In the genomic region with DNA sequence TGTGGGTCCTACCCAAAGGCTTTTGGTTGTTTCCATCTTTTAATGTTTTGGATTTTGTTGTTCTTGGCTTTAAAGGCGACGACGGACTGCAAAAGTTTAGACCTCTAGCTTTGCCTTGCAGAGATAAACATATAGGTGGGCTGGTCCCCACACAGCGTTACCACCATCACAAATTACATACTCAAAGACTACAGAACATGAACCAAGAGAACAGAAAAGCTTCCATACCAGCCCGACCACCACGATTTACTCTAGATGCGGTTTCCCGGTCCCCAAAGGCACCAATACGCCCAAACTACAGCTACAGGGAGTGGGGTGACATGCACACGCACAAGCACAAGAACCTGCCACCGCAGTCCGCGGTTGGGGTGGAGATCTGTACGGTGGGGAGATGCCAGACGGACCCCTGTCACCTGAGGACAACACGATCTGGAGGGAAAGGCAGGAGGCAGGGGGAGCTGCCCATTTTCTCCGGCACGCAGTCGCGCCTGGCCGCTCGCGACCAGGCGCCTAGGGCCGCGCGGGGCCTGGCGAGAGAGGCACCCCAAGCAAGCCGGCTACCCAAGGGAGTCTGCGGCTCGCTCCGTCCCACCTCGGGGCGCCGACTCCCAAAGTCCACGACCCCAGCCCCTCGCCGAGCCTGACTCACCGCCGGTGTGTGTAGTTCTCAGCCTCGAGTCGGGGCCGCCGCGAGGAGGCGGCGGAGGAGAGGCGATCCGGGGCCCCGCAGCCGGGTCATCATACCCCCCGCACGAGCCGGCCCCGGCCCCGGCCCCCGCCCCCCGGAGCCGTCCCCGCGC, we compare ENCODE assay signal across 8 mouse cellular contexts. TPM values are rescaled to one million over a fixed set of nuclear protein-coding genes. Genes with fewer than 3 reads are reported as not detected.
A peak's percentile ranks its signal among the peaks of the same experiment; 100 is the strongest.
DNase-seq lines count a peak whose midpoint lies in the region; ATAC-seq and TF ChIP-seq lines count a peak whose summit lies in the region.

No protein-coding gene starts in this region.

- DNase-seq in heart, adult 11 months = peak; percentile 94
- DNase-seq in heart, adult 8-10 months (ENCODE audit: low spot score) = no peak
- peak; percentile 67 for DNase-seq in CD4-positive helper T cell, adult 2 months (ENCODE audit: low read depth, low spot score)

- no peaks in the 10 kb centered on the region for H3K9me3 ChIP-seq in forebrain, embryonic 15.5 days
- H3K9me3 ChIP-seq in intestine, postnatal 0 days (ENCODE audit: control insufficient read depth) = no peaks in the 10 kb centered on the region
- H3K9me3 ChIP-seq in stomach, embryonic 16.5 days (replicated peaks; ENCODE audit: control insufficient read depth, low read length) = no peaks in the 10 kb centered on the region

- H3K4me2 ChIP-seq in forebrain, embryonic 15.5 days (replicated peaks) = peak overlapping the region; percentile 65
- peak overlapping the region; percentile 76 for H3K4me2 ChIP-seq in intestine, postnatal 0 days (replicated peaks; ENCODE audit: low read depth)
- peak overlapping the region; percentile 89 for H3K4me2 ChIP-seq in stomach, embryonic 16.5 days (ENCODE audit: low read depth, low read length)

- H3K27me3 ChIP-seq in forebrain, embryonic 15.5 days = no peaks in the 10 kb centered on the region
- no peaks in the 10 kb centered on the region for H3K27me3 ChIP-seq in intestine, postnatal 0 days (replicated peaks; ENCODE audit: control insufficient read depth, insufficient read depth, low read length)
- H3K27me3 ChIP-seq in stomach, embryonic 16.5 days (ENCODE audit: control insufficient read depth, insufficient read depth, low read length) = no peaks in the 10 kb centered on the region

- peak; percentile 81 for ATAC-seq in forebrain, embryonic 15.5 days (replicated peaks)
- peak; percentile 66 for ATAC-seq in intestine, postnatal 0 days
- ATAC-seq in megakaryocyte progenitor cell, adult 5-6 weeks (replicated peaks; ENCODE audit: poor library complexity) = peak; percentile 11; the same call in 1 of the 2 replicates
- peak; percentile 81 for ATAC-seq in stomach, embryonic 16.5 days (ENCODE audit: insufficient read depth, low FRiP score)

- H3K9ac ChIP-seq in forebrain, embryonic 15.5 days (replicated peaks) = peak overlapping the region; percentile 95
- peak overlapping the region; percentile 87 for H3K9ac ChIP-seq in intestine, postnatal 0 days (ENCODE audit: low read depth, low read length)
- peak overlapping the region; percentile 85 for H3K9ac ChIP-seq in stomach, embryonic 16.5 days (ENCODE audit: low read length)

- H3K36me3 ChIP-seq in forebrain, embryonic 15.5 days = no peaks in the 10 kb centered on the region
- no peaks in the 10 kb centered on the region for H3K36me3 ChIP-seq in intestine, postnatal 0 days (ENCODE audit: control insufficient read depth, insufficient read depth)
- H3K36me3 ChIP-seq in stomach, embryonic 16.5 days (ENCODE audit: control insufficient read depth, insufficient read depth, low read length) = no peaks in the 10 kb centered on the region

- TF ChIP-seq CTCF in intestine, postnatal 0 days (IDR thresholded peaks at IDR 0.05; ENCODE audit: low read depth) = 0 out of 2 replicates have a peak, but pooled peaks have one; percentile 23

- H3K4me3 ChIP-seq in brown adipose tissue, adult 24 weeks (ENCODE audit: insufficient read depth, low read depth, low read length) = peak overlapping the region; percentile 83
- peak overlapping the region; percentile 100 for H3K4me3 ChIP-seq in forebrain, embryonic 15.5 days
- H3K4me3 ChIP-seq in intestine, postnatal 0 days (ENCODE audit: low read depth, low read length) = peak overlapping the region; percentile 82
- peak overlapping the region; percentile 95 for H3K4me3 ChIP-seq in stomach, embryonic 16.5 days (replicated peaks; ENCODE audit: low read length)

- H3K27ac ChIP-seq in brown adipose tissue, adult 24 weeks (replicated peaks; ENCODE audit: low read depth, low read length) = peak overlapping the region; percentile 78
- peak overlapping the region; percentile 91 for H3K27ac ChIP-seq in forebrain, embryonic 15.5 days (replicated peaks)
- peak overlapping the region; percentile 86 for H3K27ac ChIP-seq in intestine, postnatal 0 days (ENCODE audit: low read depth, low read length)
- peak overlapping the region; percentile 75 for H3K27ac ChIP-seq in stomach, embryonic 16.5 days (ENCODE audit: low read length)

- peaks cover 26% of the 10 kb centered on the region for H3K4me1 ChIP-seq in brown adipose tissue, adult 24 weeks (ENCODE audit: control insufficient read depth, insufficient read depth, insufficient read length, low read length)
- peaks cover 30% of the 10 kb centered on the region for H3K4me1 ChIP-seq in forebrain, embryonic 15.5 days
- H3K4me1 ChIP-seq in intestine, postnatal 0 days (replicated peaks; ENCODE audit: control insufficient read depth, insufficient read depth, low read length) = peaks cover 4% of the 10 kb centered on the region
- H3K4me1 ChIP-seq in stomach, embryonic 16.5 days (ENCODE audit: control insufficient read depth, insufficient read depth, low read length) = peaks cover 14% of the 10 kb centered on the region

- under 1% methylated on average over 47 of the region's 61 CpGs for WGBS in forebrain, embryonic 15.5 days
- WGBS in intestine, postnatal 0 days = under 1% methylated on average over 40 of the region's 61 CpGs
- WGBS in stomach, embryonic 16.5 days = under 1% methylated on average over 51 of the region's 61 CpGs

RNA-seq across cellular contexts. Expression of gene Hipk1, which starts 0.8 kb away (rescaled TPM):
- total RNA-seq in heart, adult 8-10 months (2022) = 100 to 1,000 TPM in 1 of 4 experiments, 10 to 100 TPM in 3; 83.0 to 105 (median 93.9) TPM
- 48.2 and 54.0 TPM in 2 replicates for polyA plus RNA-seq in brown adipose tissue, adult 24 weeks (2012; ENCODE audit: insufficient read depth, insufficient read length, missing spikeins)
- 13.0 and 13.5 TPM in 2 replicates for polyA plus RNA-seq in forebrain, embryonic 15.5 days (2015; fragmentation: Nextera tagmentation; extraction: Ambion mirVana)
- polyA plus RNA-seq in intestine, postnatal 0 days (2015; fragmentation: Nextera tagmentation; extraction: Ambion mirVana) = 6.6 and 7.1 TPM in 2 replicates
- 141 and 146 TPM in 2 replicates for total RNA-seq in megakaryocyte progenitor cell, adult 5-6 weeks (2015)
- total RNA-seq in megakaryocyte progenitor cell, adult 5-6 weeks (2017) = 68.5 and 76.9 TPM in 2 replicates
- 10.9 and 11.3 TPM in 2 replicates for polyA plus RNA-seq in stomach, embryonic 16.5 days (2015; fragmentation: Nextera tagmentation; extraction: Ambion mirVana)

RNA-seq across cellular contexts. Expression of gene Dclre1b, which starts 18.7 kb away (rescaled TPM):
- total RNA-seq in heart, adult 8-10 months (2022) = 1 to 10 TPM; 5.3 to 9.6 (median 7.2) TPM
- polyA plus RNA-seq in brown adipose tissue, adult 24 weeks (2012; ENCODE audit: insufficient read depth, insufficient read length, missing spikeins) = 6.9 and 8.4 TPM in 2 replicates
- 24.2 and 26.8 TPM in 2 replicates for polyA plus RNA-seq in forebrain, embryonic 15.5 days (2015; fragmentation: Nextera tagmentation; extraction: Ambion mirVana)
- 10.2 and 13.3 TPM in 2 replicates for polyA plus RNA-seq in intestine, postnatal 0 days (2015; fragmentation: Nextera tagmentation; extraction: Ambion mirVana)
- total RNA-seq in megakaryocyte progenitor cell, adult 5-6 weeks (2015) = 21.4 and 23.9 TPM in 2 replicates
- total RNA-seq in megakaryocyte progenitor cell, adult 5-6 weeks (2017) = 15.4 and 18.5 TPM in 2 replicates
- polyA plus RNA-seq in stomach, embryonic 16.5 days (2015; fragmentation: Nextera tagmentation; extraction: Ambion mirVana) = 17.6 and 20.0 TPM in 2 replicates

RNA-seq across cellular contexts. Expression of gene Ap4b1, which starts 18.8 kb away (rescaled TPM):
- total RNA-seq in heart, adult 8-10 months (2022) = 10 to 100 TPM; 14.0 to 16.6 (median 15.9) TPM
- polyA plus RNA-seq in brown adipose tissue, adult 24 weeks (2012; ENCODE audit: insufficient read depth, insufficient read length, missing spikeins) = 8.6 and 10.6 TPM in 2 replicates
- polyA plus RNA-seq in forebrain, embryonic 15.5 days (2015; fragmentation: Nextera tagmentation; extraction: Ambion mirVana) = 21.4 and 23.5 TPM in 2 replicates
- polyA plus RNA-seq in intestine, postnatal 0 days (2015; fragmentation: Nextera tagmentation; extraction: Ambion mirVana) = 12.6 and 12.9 TPM in 2 replicates
- 17.5 and 18.1 TPM in 2 replicates for total RNA-seq in megakaryocyte progenitor cell, adult 5-6 weeks (2015)
- total RNA-seq in megakaryocyte progenitor cell, adult 5-6 weeks (2017) = 17.9 and 20.7 TPM in 2 replicates
- polyA plus RNA-seq in stomach, embryonic 16.5 days (2015; fragmentation: Nextera tagmentation; extraction: Ambion mirVana) = 20.1 and 22.0 TPM in 2 replicates

RNA-seq across cellular contexts. Expression of gene Gm43064, which starts 18.8 kb away (rescaled TPM):
- total RNA-seq in heart, adult 8-10 months (2022) = not detected
- not detected in 2 replicates for polyA plus RNA-seq in brown adipose tissue, adult 24 weeks (2012; ENCODE audit: insufficient read depth, insufficient read length, missing spikeins)
- 0.37 TPM in 1 of 2 replicates, not detected in the other for polyA plus RNA-seq in forebrain, embryonic 15.5 days (2015; fragmentation: Nextera tagmentation; extraction: Ambion mirVana)
- polyA plus RNA-seq in intestine, postnatal 0 days (2015; fragmentation: Nextera tagmentation; extraction: Ambion mirVana) = 0.18 TPM in 1 of 2 replicates, not detected in the other
- 0.64 TPM in 1 of 2 replicates, not detected in the other for total RNA-seq in megakaryocyte progenitor cell, adult 5-6 weeks (2015)
- not detected in 2 replicates for total RNA-seq in megakaryocyte progenitor cell, adult 5-6 weeks (2017)
- polyA plus RNA-seq in stomach, embryonic 16.5 days (2015; fragmentation: Nextera tagmentation; extraction: Ambion mirVana) = 1.1 TPM in 1 of 2 replicates, not detected in the other

RNA-seq across cellular contexts. Expression of gene Bcl2l15, which starts 41.9 kb away (rescaled TPM):
- total RNA-seq in heart, adult 8-10 months (2022) = not detected
- not detected in 2 replicates for polyA plus RNA-seq in brown adipose tissue, adult 24 weeks (2012; ENCODE audit: insufficient read depth, insufficient read length, missing spikeins)
- polyA plus RNA-seq in forebrain, embryonic 15.5 days (2015; fragmentation: Nextera tagmentation; extraction: Ambion mirVana) = 0.11 TPM in 1 of 2 replicates, not detected in the other
- 27.1 and 31.6 TPM in 2 replicates for polyA plus RNA-seq in intestine, postnatal 0 days (2015; fragmentation: Nextera tagmentation; extraction: Ambion mirVana)
- total RNA-seq in megakaryocyte progenitor cell, adult 5-6 weeks (2015) = 0.51 and 1.9 TPM in 2 replicates
- total RNA-seq in megakaryocyte progenitor cell, adult 5-6 weeks (2017) = 0.20 and 1.9 TPM in 2 replicates
- polyA plus RNA-seq in stomach, embryonic 16.5 days (2015; fragmentation: Nextera tagmentation; extraction: Ambion mirVana) = 0.70 and 1.3 TPM in 2 replicates

Comparison
In these comparisons a context has a peak if more than half of its experiments do, and no peak if none do; other contexts are left out.
1. ATAC-seq: peak in every context shown above with its lines; median percentile 81 in forebrain, embryonic 15.5 days; 81 in stomach, embryonic 16.5 days; 66 in intestine, postnatal 0 days; 11 in megakaryocyte progenitor cell, adult 5-6 weeks.